Mouse (Mus musculus): ENCODE results near the gene Cops9. TPM values are rescaled to one million over a fixed set of nuclear protein-coding genes. Genes with fewer than 3 reads are reported as not detected.
A peak's percentile ranks its signal among the peaks of the same experiment; 100 is the strongest.

Cops9 gene
- total RNA-seq, 2 experiments from 2014 or later = 237 TPM

- H3K27ac ChIP-seq = no peak overlapping the region
- intact Hi-C loops (cut with DNase I) = no loop called here
- no peak overlapping the region for H3K4me3 ChIP-seq
- DNase-seq (ENCODE audit: extremely low spot score in 1 of 2, low spot score in 2 of 2) = no peak
- no peak for TF ChIP-seq CTCF (IDR thresholded peaks at IDR 0.05)
Observed at GRCm38 (mm10) chr1:92669430-92669829, 27.6 kb upstream of the Cops9 start.

GRCm38 (mm10) chr1:92667106-92667505 lies 25.3 kb upstream of the Cops9 start:
- no peak for TF ChIP-seq CTCF (IDR thresholded peaks at IDR 0.05)
- intact Hi-C loops (cut with DNase I) = no loop called here

GRCm38 (mm10) chr1:92659392-92659791 lies 17.6 kb upstream of the Cops9 start:
- DNase-seq (ENCODE audit: extremely low spot score in 1 of 2, low spot score in 2 of 2) = no peak
- TF ChIP-seq CTCF (IDR thresholded peaks at IDR 0.05) = no peak
- H3K4me3 ChIP-seq = no peak overlapping the region
- intact Hi-C loops (cut with DNase I) = no loop called here
- H3K27ac ChIP-seq = no peak overlapping the region

More at GRCm38 (mm10) chr1:92667106-92667505, 25.3 kb upstream of the Cops9 start:
- no peak for DNase-seq (ENCODE audit: extremely low spot score in 1 of 2, low spot score in 2 of 2)
- Histone ChIP-seq H3K27ac (no peak overlapping the region), H3K4me3 (no peak overlapping the region)

GRCm38 (mm10) chr1:92657025-92657820 lies 15.4 kb upstream of the Cops9 start:
- Histone ChIP-seq H3K27ac (no peak overlapping the region), H3K4me3 (no peak overlapping the region)
- intact Hi-C loops (cut with DNase I) = no loop called here
- no peak for TF ChIP-seq CTCF (IDR thresholded peaks at IDR 0.05)
- no peak for DNase-seq (ENCODE audit: extremely low spot score in 1 of 2, low spot score in 2 of 2)

GRCm38 (mm10) chr1:92654676-92655075 lies 12.9 kb upstream of the Cops9 start:
- no peak for DNase-seq (ENCODE audit: extremely low spot score in 1 of 2, low spot score in 2 of 2)
- TF ChIP-seq CTCF (IDR thresholded peaks at IDR 0.05) = no peak
- Histone ChIP-seq H3K4me3 (no peak overlapping the region), H3K27ac (no peak overlapping the region)
- intact Hi-C loops (cut with DNase I) = no loop called here

GRCm38 (mm10) chr1:92653179-92653578 lies 11.4 kb upstream of the Cops9 start:
- TF ChIP-seq CTCF (IDR thresholded peaks at IDR 0.05) = no peak
- intact Hi-C loops (cut with DNase I) = no loop called here
- no peak for DNase-seq (ENCODE audit: extremely low spot score in 1 of 2, low spot score in 2 of 2)
- H3K4me3 ChIP-seq = no peak overlapping the region
- no peak overlapping the region for H3K27ac ChIP-seq

- intact Hi-C loops (cut with DNase I) = no loop called here
- no peak for DNase-seq (ENCODE audit: extremely low spot score in 1 of 2, low spot score in 2 of 2)
- Histone ChIP-seq H3K27ac (no peak overlapping the region), H3K4me3 (no peak overlapping the region)
- TF ChIP-seq CTCF (IDR thresholded peaks at IDR 0.05) = no peak
Observed at GRCm38 (mm10) chr1:92651467-92651866, 9.7 kb upstream of the Cops9 start.

GRCm38 (mm10) chr1:92648673-92649072 lies 6.9 kb upstream of the Cops9 start, which contains the start of gene Otos:
Gene Otos, minus strand, starts transcription at chr1:92648841.
- peak; percentile 89 for TF ChIP-seq CTCF (IDR thresholded peaks at IDR 0.05)
- Histone ChIP-seq H3K4me3 (no peak within 1 kb of the TSS), H3K27ac (no peak within 1 kb of the TSS)
- intact Hi-C loops (cut with DNase I) = loop anchor here (1.0 to 5.0 kb wide), 3 partner anchors 127 to 249 kb away; no protein-coding TSS in a partner anchor
- DNase-seq (ENCODE audit: extremely low spot score in 1 of 2, low spot score in 2 of 2) = peak; percentile 74 to 78

- intact Hi-C loops (cut with DNase I) = loop anchor here (1.0 to 5.0 kb wide), 3 partner anchors 127 to 249 kb away; no protein-coding TSS in a partner anchor
- no peak for TF ChIP-seq CTCF (IDR thresholded peaks at IDR 0.05)
- H3K4me3 ChIP-seq = no peak overlapping the region
- DNase-seq (ENCODE audit: extremely low spot score in 1 of 2, low spot score in 2 of 2) = no peak
- no peak overlapping the region for H3K27ac ChIP-seq
Observed at GRCm38 (mm10) chr1:92648197-92648596, 6.4 kb upstream of the Cops9 start.

GRCm38 (mm10) chr1:92647752-92648151 lies 6.0 kb upstream of the Cops9 start:
- H3K4me3 ChIP-seq = no peak overlapping the region
- intact Hi-C loops (cut with DNase I) = loop anchor here (1.0 to 5.0 kb wide), 4 partner anchors 33 to 250 kb away; no protein-coding TSS in a partner anchor
- DNase-seq (ENCODE audit: extremely low spot score in 1 of 2, low spot score in 2 of 2) = peak; percentile 68 to 75
- no peak overlapping the region for H3K27ac ChIP-seq
- peak; percentile 86 for TF ChIP-seq CTCF (IDR thresholded peaks at IDR 0.05)

- DNase-seq (ENCODE audit: extremely low spot score in 1 of 2, low spot score in 2 of 2) = no peak
- Histone ChIP-seq H3K4me3 (no peak overlapping the region), H3K27ac (no peak overlapping the region)
- intact Hi-C loops (cut with DNase I) = loop anchor here (2.0 to 5.0 kb wide), 2 partner anchors 32 to 250 kb away; no protein-coding TSS in a partner anchor
- TF ChIP-seq CTCF (IDR thresholded peaks at IDR 0.05) = no peak
Observed at GRCm38 (mm10) chr1:92647026-92647425, 5.2 kb upstream of the Cops9 start.

GRCm38 (mm10) chr1:92646601-92647000 lies 4.8 kb upstream of the Cops9 start:
- intact Hi-C loops (cut with DNase I) = loop anchor here (2.0 to 5.0 kb wide), 2 partner anchors 32 to 251 kb away; no protein-coding TSS in a partner anchor
- peak in 1 of 2 experiments; percentile 5 for DNase-seq (ENCODE audit: extremely low spot score in 1 of 2, low spot score in 2 of 2)
- TF ChIP-seq CTCF (IDR thresholded peaks at IDR 0.05) = no peak
- H3K27ac ChIP-seq = no peak overlapping the region
- no peak overlapping the region for H3K4me3 ChIP-seq

Data from left cerebral cortex, adult 2 months (tissue).